Mouse (Mus musculus) thymus, adult 2 months (tissue): ENCODE data around the gene Ccdc85a.

Source experiments
- CTCF ChIP-seq: fragments of 200-500 bp; IDR thresholded peaks from 2 replicates; pipeline ENCODE4 v1.5.1; 2012; ENCODE audit warnings: mild to moderate bottlenecking, control low read depth, low read length, moderate library complexity, borderline replicate concordance; ENCODE audit not compliant: control insufficient read depth, poor library complexity, insufficient read depth; ENCODE audit errors: extremely low read depth
- POLR2A ChIP-seq: fragments of 200-500 bp; IDR thresholded peaks from 2 replicates; pipeline ENCODE4 v1.6.1; 2012; ENCODE audit warnings: mild to moderate bottlenecking, low read length, control low read depth, moderate library complexity; ENCODE audit not compliant: control insufficient read depth, poor library complexity, insufficient read depth; ENCODE audit errors: extremely low read depth

- TF ChIP-seq POLR2A (no peak), CTCF (no peak)
Measured at GRCm38 (mm10) chr11:28341887-28342286, 242.2 kb downstream of the Ccdc85a start.
